Comparison of ENCODE assay signal across 8 mouse cellular contexts in genomic region chr5:113993487-113994465, GRCm38 (mm10). TPM values are rescaled to one million over a fixed set of nuclear protein-coding genes. Genes with fewer than 3 reads are reported as not detected.
A peak's percentile ranks its signal among the peaks of the same experiment; 100 is the strongest.
DNase-seq lines count a peak whose midpoint lies in the region; ATAC-seq and TF ChIP-seq lines count a peak whose summit lies in the region.

Gene Ssh1 (minus strand): TSS chr5:113993894.

- peak within 1 kb of the TSS; percentile 96 for H3K27ac ChIP-seq in hindbrain, embryonic 14.5 days
- peak within 1 kb of the TSS; percentile 94 for H3K27ac ChIP-seq in left cerebral cortex, adult 2 months
- H3K27ac ChIP-seq in macrophage = peak within 1 kb of the TSS; percentile 56

- H3K9ac ChIP-seq in hindbrain, embryonic 14.5 days = peak within 1 kb of the TSS; percentile 92

- ATAC-seq in hindbrain, embryonic 14.5 days (ENCODE audit: low FRiP score) = peak; percentile 86

- peak within 1 kb of the TSS; percentile 80 for H3K4me3 ChIP-seq in hindbrain, embryonic 14.5 days (replicated peaks; ENCODE audit: low read length)
- H3K4me3 ChIP-seq in left cerebral cortex, adult 2 months = peak within 1 kb of the TSS; percentile 91
- peak within 1 kb of the TSS; percentile 54 for H3K4me3 ChIP-seq in macrophage (ENCODE audit: inconsistent target)

- H3K79me2 ChIP-seq in macrophage (ENCODE audit: inconsistent target) = peaks cover 38% of the 10 kb centered on the region

- intact Hi-C loops in left cerebral cortex, adult 2 months (cut with DNase I) = loop anchor here (5.0 kb wide), 1 partner anchor 36 kb away; no protein-coding TSS in a partner anchor

- no peaks in the 10 kb centered on the region for H3K27me3 ChIP-seq in hindbrain, embryonic 14.5 days (ENCODE audit: control insufficient read depth, insufficient read depth, low read length)

- peaks cover 8% of the 10 kb centered on the region for H3K36me3 ChIP-seq in hindbrain, embryonic 14.5 days (replicated peaks; ENCODE audit: control insufficient read depth, insufficient read depth)
- H3K36me3 ChIP-seq in macrophage (ENCODE audit: inconsistent target) = peaks cover 9% of the 10 kb centered on the region; the same call in 1 of the 2 replicates

- TF ChIP-seq CTCF in left cerebral cortex, adult 2 months (IDR thresholded peaks at IDR 0.05) = no peak

- WGBS in hindbrain, embryonic 14.5 days = under 1% methylated on average over 51 of the region's 83 CpGs
- WGBS in macrophage (ENCODE audit: missing documents) = 2% methylated on average over 71 of the region's 83 CpGs

- H3K9me3 ChIP-seq in hindbrain, embryonic 14.5 days (ENCODE audit: control insufficient read depth, low read length) = no peaks in the 10 kb centered on the region

- peak within 1 kb of the TSS; percentile 94 for H3K4me2 ChIP-seq in hindbrain, embryonic 14.5 days (replicated peaks)

- peaks cover 29% of the 10 kb centered on the region for H3K4me1 ChIP-seq in hindbrain, embryonic 14.5 days (replicated peaks; ENCODE audit: control insufficient read depth, insufficient read depth, low read length)

- DNase-seq in Muller cell, postnatal 12 days (ENCODE audit: inconsistent ontology term) = peak; percentile 90
- peak; percentile 93 to 97 for DNase-seq in cerebellum, postnatal 25 days
- peak; percentile 83 to 85 for DNase-seq in frontal cortex, postnatal 36 days (ENCODE audit: low spot score in 2 of 2)
- peak; percentile 91 for DNase-seq in hindbrain, embryonic 14.5 days (ENCODE audit: low spot score)
- DNase-seq in left cerebral cortex, adult 2 months (ENCODE audit: extremely low spot score in 1 of 2, low spot score in 2 of 2) = peak; percentile 87 to 91
- DNase-seq in right cerebral cortex, adult 18-20 months = peak; percentile 88
- peak; percentile 61 for DNase-seq in urinary bladder, postnatal 10 days (ENCODE audit: low spot score)

RNA-seq across cellular contexts. Expression of gene Ssh1, which starts in this region (rescaled TPM):
- 17.8 and 19.4 TPM in 2 replicates for polyA plus RNA-seq in hindbrain, embryonic 14.5 days (2014; fragmentation: Nextera tagmentation; extraction: Ambion mirVana)
- 10 to 100 TPM; 28.2 to 28.6 TPM for total RNA-seq in left cerebral cortex, adult 2 months (2021)
- total RNA-seq in macrophage (2018; cell fraction: chromatin; rRNA removed) = 10 to 100 TPM in 23 of 26 experiments, 1 to 10 TPM in 3; 4.7 to 60.9 (median 34.7) TPM
- 10 to 100 TPM; 11.7 to 25.9 (median 20.7) TPM for total RNA-seq in macrophage (2018; cell fraction: cytosol; rRNA removed)
- total RNA-seq in macrophage (2018; cell fraction: nucleus; rRNA removed) = 10 to 100 TPM; 10.1 to 47.8 (median 30.6) TPM
- 8.9 to 10.3 TPM (median 10.0 TPM) in 3 replicates for polyA plus RNA-seq in macrophage (2018)

Comparison
In these comparisons a context has a peak if more than half of its experiments do, and no peak if none do; other contexts are left out.
1. Peak in every context shown above with its lines: DNase-seq, ATAC-seq, H3K4me3 ChIP-seq and H3K27ac ChIP-seq.